Mouse (Mus musculus) T-helper 17 cell (primary cell): Measurements from ENCODE around the gene Clmp.

Experiments
- in situ Hi-C, 2 experiments: fragments of 300-600 bp; cut with MboI, MseI; formaldehyde crosslinking; loops; 1 replicate in 1 of 2; 2 replicates in 1 of 2; pipeline ENCODE4 v1.15.1; 2025; ENCODE audit warnings: high pct_unique_total_duplicates in 2 of 2

Clmp gene

DNA sequence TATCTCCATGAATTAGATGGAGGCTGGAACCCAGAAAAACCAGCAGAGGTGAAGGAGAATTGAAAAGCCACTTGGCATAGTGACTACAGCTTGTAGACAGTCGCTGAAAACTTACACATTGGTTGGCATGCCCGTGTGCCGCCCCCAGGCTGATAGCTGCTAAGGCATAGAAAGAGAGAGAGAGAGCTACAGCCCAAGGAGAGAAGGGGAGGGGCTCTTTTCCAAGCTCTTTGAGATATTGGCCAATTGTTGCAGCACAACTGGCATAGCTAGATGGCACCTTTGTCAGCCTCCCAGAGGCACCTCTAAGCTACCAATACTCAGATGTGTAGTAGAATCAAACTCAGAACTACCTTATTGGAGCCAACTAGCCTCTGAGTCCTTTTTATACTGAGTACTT, 1.8 kb downstream of the Clmp start:
- in situ Hi-C loops = loop anchor here in 1 of 2 experiments (25.0 kb wide), 1 partner anchor 1075 kb away; no protein-coding TSS in a partner anchor

DNA sequence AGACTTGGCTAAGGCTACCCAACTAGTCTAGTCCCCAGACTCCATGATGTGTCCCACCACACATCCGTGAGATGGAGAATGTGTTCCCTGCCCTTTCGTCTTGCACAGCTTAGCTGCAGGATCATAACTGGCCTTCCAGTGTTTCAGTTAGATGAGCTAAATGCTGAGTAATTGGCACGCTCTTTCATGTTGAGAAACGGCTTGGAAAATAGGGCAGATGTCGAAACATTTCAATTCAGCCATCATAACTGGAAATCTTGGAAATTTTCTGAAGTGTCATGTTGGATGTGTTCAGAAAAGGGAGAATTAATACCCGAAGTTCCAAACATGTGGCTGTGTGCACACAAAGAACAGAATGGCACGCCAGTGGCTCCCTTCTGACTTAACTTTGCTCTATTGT, 4.7 kb downstream of the Clmp start:
- in situ Hi-C loops = loop anchor here in 1 of 2 experiments (25.0 kb wide), 1 partner anchor 1072 kb away; no protein-coding TSS in a partner anchor

DNA sequence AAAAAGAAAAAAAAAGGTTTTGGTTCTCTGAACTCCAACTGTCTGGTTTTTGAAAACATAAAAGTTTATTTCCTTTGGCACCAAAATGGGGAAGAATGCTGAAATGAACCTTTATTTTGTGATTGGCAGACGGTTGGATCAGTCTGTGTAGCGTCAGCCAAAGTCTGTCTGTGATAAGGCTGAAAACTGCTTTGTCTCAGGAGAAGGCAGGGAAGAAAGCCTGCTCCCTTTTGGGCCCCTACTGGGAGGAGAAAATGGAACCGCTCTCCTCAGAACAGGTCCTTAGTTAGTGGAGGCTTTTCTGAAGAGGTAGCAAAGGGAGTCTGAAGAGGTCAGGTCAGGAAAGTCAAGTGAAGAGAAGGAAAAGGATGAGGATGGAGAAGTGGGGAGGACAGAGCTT, 7.3 kb downstream of the Clmp start:
- in situ Hi-C loops = loop anchor here in 1 of 2 experiments (25.0 kb wide), 1 partner anchor 1069 kb away; no protein-coding TSS in a partner anchor

DNA sequence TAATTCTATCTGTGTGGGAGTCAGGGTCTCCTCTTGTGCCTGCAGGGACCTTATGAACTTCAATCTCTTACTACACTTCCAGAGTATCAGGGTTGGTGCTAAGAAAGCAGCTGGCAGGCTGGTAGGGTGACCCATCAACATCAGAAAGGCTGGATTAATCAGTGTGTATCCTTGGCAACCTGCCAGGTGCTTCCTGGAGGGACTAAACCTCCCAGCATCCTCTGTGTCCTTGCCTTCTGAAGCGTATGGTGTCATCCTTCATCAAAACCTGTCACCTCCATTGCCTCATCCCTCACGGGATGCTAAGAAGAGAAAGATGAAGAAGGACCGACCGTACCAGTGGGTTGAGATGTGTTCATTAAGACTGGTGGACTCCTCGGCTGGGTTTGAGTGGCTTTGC, 8.0 kb downstream of the Clmp start:
- in situ Hi-C loops = loop anchor here in 1 of 2 experiments (25.0 kb wide), 1 partner anchor 1069 kb away; no protein-coding TSS in a partner anchor

DNA sequence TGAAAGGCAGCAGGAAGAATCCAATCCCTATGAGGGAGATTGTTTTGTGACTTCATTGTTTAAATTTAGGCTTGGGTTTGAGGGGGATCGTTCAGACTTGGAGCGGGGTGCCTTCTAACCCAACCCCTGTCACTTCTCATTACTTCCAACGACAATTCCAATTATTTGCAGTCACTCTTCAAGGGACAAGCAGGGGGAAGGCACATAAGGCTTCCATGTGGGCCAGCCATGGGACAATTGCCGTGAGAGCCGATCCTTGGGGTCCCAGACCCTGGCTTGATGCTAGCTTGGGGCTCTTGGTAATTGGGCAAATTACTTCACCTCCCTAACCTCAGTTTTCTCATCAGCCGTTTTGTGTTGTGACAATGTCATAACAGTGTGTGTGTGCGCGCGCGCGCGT, 8.5 kb downstream of the Clmp start:
- in situ Hi-C loops = loop anchor here in 1 of 2 experiments (25.0 kb wide), 1 partner anchor 1068 kb away; no protein-coding TSS in a partner anchor

DNA sequence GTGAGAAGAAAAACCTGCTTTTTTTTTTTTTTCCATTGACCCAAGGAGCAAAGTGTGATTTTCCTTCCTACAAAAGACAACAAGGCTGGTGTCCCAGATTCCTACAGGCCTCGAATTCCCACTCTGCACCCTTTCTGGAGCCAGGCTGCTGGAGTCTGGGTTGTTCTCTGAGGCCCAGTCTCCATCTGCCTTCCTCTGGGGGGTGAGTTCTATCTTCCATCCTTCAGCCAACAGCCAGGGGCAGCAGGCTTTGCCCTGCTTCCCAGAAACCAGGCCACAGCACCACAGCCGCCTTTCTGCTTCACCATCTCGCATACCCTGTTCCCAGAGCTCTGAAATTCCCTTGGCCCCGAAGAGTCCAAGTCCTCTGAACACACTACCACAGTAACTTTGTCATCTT, 10.3 kb downstream of the Clmp start:
- in situ Hi-C loops = loop anchor here in 1 of 2 experiments (25.0 kb wide), 1 partner anchor 1066 kb away; no protein-coding TSS in a partner anchor

- in situ Hi-C loops = loop anchor here in 1 of 2 experiments (25.0 kb wide), 1 partner anchor 1063 kb away; no protein-coding TSS in a partner anchor
Measured at GRCm38 (mm10) chr9:40699194-40699593, 13.4 kb downstream of the Clmp start.

GRCm38 (mm10) chr9:40700253-40700652, 14.5 kb downstream of the Clmp start:
- in situ Hi-C loops = no loop called here

DNA sequence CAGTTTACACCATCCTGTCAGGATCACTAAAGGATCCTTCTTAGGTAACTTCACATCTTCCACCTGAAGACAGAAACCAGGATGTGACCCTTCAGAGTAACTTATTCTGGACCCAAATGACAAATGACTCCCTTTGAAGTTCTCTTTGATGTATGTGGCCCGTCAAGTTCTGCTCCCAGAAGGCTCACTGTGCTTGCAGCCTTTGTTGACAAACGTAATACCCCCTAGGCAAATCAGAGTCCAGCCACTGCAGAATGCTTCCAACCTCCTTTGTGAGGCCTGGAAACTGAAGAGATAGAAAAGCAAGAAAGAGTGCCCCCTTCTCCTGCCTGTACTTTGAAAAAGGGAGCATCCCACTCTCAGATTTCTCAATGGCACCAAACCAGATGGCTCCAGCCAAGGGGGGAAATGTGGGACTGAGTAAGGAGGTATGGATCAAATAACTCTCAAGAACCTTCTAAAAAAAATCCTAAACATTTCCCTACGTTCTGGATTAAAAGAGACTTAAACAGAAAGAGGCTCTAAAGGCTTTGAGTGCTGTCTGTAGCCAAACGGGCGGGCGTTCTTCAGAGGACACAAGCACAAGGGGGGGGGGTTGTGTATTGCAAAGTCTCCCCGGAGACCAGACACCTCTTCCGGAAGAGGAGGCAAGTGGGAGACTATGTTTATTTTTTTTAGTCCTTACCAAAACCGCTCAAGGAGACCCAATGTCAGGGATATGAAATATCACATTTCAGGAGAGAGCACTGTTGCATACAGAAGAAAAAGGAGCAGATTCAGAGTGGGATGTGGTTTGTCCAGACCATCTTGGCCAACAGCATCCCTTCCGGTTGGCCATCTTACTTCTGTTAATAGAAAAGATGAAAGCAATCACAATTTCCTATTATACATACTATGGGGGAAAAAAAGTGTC, 18.9 kb downstream of the Clmp start:
- in situ Hi-C loops = no loop called here

GRCm38 (mm10) chr9:40708448-40709140, 22.8 kb downstream of the Clmp start:
- in situ Hi-C loops = no loop called here

- in situ Hi-C loops = no loop called here
Measured at GRCm38 (mm10) chr9:40709141-40709537, 23.4 kb downstream of the Clmp start.

GRCm38 (mm10) chr9:40709587-40709986, 23.8 kb downstream of the Clmp start:
- in situ Hi-C loops = no loop called here

- in situ Hi-C loops = no loop called here
Measured at GRCm38 (mm10) chr9:40709991-40710390, 24.2 kb downstream of the Clmp start.

GRCm38 (mm10) chr9:40711654-40712053, 25.9 kb downstream of the Clmp start:
- in situ Hi-C loops = no loop called here

- in situ Hi-C loops = no loop called here
Measured at GRCm38 (mm10) chr9:40717182-40717874, 31.6 kb downstream of the Clmp start.

DNA sequence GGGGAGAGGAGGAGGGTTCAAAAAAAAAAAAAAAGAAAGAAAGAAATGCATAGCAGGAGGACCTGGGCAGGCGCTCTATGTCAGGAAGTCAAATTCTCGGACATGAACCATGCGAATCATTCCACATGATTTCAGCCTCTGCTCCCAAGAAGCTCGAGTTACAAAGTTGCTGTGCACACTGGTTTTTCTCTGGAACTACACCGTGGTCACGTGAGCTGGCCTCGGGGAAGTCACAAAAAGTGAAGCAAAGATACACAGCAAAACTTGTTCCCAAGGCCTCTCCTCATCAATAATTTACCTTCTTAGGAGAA, 32.1 kb downstream of the Clmp start:
- in situ Hi-C loops = no loop called here

DNA sequence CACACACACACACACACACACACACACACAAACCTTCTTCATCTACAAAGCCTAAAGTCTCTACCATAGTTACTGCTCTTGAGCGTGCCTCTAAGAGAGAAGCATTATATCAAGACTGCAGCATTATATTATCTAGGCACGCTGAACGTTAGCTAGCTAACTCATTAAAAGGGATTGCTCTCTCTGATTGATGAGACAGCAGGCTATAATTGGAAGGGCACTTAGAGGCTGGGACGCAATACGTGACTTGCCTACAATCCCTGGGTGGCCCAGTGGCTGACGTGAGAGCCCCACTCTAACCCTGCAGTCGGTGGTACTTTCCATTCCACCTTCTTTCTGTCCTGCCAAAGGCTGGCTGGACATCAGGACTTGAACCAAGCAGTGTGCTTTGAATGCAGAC, 35.1 kb downstream of the Clmp start:
- in situ Hi-C loops = no loop called here

GRCm38 (mm10) chr9:40723311-40723772, 37.6 kb downstream of the Clmp start:
- in situ Hi-C loops = no loop called here

GRCm38 (mm10) chr9:40724978-40725377, 39.2 kb downstream of the Clmp start:
- in situ Hi-C loops = loop anchor here in 1 of 2 experiments (25.0 kb wide), 1 partner anchor 313 kb away; no protein-coding TSS in a partner anchor

DNA sequence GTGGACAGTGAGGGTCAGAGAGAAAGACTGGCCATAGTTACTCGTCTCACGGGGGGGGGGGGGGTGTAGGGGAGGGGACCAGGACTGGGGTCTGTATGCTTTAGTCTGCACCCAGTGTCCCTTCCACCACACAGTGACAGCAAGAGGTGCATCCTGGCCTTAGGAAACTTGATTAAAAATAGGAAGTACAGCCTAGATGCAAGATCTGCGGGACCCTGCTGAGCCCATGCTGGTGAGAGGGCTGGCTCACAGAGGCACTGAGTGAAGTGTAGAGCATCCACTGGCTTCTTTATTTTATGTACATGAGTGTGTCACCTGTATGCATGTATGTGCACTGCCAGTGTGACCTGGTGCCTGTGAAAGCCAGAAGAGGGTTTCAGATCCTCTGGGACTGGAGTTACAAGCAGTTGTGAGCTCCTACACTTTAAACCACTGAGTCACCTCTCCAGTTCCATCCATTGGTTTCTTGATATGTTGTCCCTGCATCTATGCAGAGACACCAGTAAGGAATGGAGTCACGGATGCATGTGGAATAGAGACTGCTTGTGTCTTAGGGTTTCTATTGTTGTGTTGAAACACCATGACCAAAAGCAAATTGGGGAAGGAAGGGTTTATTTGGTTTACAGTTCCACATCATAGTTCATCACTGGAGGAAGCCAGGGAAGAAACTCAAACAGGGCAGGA, 41.5 kb downstream of the Clmp start:
- in situ Hi-C loops = loop anchor here in 1 of 2 experiments (25.0 kb wide), 1 partner anchor 315 kb away; no protein-coding TSS in a partner anchor
